Mouse (Mus musculus) forebrain, embryonic 10.5 days (tissue): ENCODE data around the gene Gabrb2. TPM values are rescaled to one million over a fixed set of nuclear protein-coding genes. Genes with fewer than 3 reads are reported as not detected.

Experiments
- DNase-seq: peaks from one replicate; pipeline ENCODE4 v3.0.0-alpha.2; 2017; ENCODE audit warnings: low spot score; ENCODE audit errors: extremely low spot score
- H3K27ac ChIP-seq: fragments of 300-500 bp; sonication (generic); 2 replicates; pipeline ENCODE4 v1.5.1; 2016; ENCODE audit warnings: mild to moderate bottlenecking
- H3K27me3 ChIP-seq: fragments of 300-500 bp; sonication (generic); 2 replicates; pipeline ENCODE4 v1.6.1; 2016; ENCODE audit warnings: mild to moderate bottlenecking; ENCODE audit not compliant: poor library complexity, severe bottlenecking
- H3K36me3 ChIP-seq: fragments of 300-500 bp; sonication (generic); replicated peaks from 2 replicates; pipeline ENCODE4 v1.6.1; 2016; ENCODE audit warnings: mild to moderate bottlenecking, moderate library complexity
- H3K4me1 ChIP-seq: fragments of 300-500 bp; sonication (generic); 2 replicates; pipeline ENCODE4 v1.6.1; 2016
- H3K4me3 ChIP-seq: fragments of 300-500 bp; sonication (generic); 2 replicates; pipeline ENCODE4 v1.5.1; 2016; ENCODE audit warnings: mild to moderate bottlenecking, moderate library complexity
- H3K9me3 ChIP-seq: fragments of 300-500 bp; sonication (generic); 2 replicates; pipeline ENCODE4 v1.6.1; 2016; ENCODE audit warnings: mild to moderate bottlenecking, moderate library complexity
- WGBS: fragments of 180-500 bp; shearing (Covaris S2); methylation state at CpG from one replicate; pipeline ENCODE4 v1.1.7; 2016; 5-methylcytosine and 5-hydroxymethylcytosine counted together
- polyA plus RNA-seq: library from polyadenylated mRNA; unstranded; fragments of >200 nt; fragmentation: Nextera tagmentation; extraction: Ambion mirVana; gene quantifications from 2 replicates; pipeline ENCODE4 v1.2.1, GENCODE M21; 2016

The Gabrb2 gene
- polyA plus RNA-seq, 1 experiment from 2014 or later, result 3.2 TPM

DNA sequence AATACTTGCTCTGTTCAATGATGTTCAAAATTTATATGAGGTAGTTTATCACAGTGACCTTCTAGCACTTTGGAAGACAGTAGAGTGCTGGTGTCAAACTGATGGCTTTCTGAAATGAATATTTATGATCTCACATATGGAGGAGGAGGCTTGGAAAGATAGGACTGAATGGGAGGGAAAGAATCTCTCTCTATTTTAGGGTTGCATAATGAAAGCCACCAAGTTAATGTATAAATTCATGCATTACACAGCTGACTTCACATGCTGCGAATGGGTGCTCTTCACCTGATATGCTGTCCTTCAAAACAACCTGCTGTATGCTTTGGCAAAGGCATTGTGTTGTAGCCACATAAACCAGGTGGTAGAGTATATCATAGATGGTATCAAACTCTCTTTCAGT, 44.6 kb downstream of the Gabrb2 start:
- Histone ChIP-seq H3K9me3 (no peaks in the 10 kb centered on the region), H3K4me3 (no peak overlapping the region), H3K27ac (no peak overlapping the region), H3K27me3 (no peaks in the 10 kb centered on the region), H3K36me3 (no peaks in the 10 kb centered on the region), H3K4me1 (no peaks in the 10 kb centered on the region)
- no peak for DNase-seq
- WGBS, result 94% methylated on average over 1 of the region's 1 CpGs

DNA sequence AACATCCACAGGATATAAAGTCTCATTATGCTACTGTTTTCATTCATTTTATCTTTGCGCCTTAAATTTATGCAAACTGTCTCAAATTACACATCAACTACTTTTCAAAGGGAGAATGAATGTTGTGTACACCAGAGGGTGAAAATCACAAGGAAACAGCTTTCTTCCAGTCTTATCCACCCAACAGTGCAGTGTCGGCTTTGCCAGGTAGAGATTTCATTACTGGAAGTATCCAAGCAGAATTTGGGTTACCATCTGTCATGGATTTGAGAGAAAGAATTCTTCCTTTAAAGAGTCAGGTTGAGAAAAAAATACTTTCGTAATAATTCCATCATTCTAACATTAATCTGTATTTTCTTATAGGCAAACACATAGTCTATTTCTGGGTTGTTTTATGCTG, 48.8 kb downstream of the Gabrb2 start:
- no peaks in the 10 kb centered on the region for H3K36me3 ChIP-seq
- no peak for DNase-seq
- no peaks in the 10 kb centered on the region for H3K9me3 ChIP-seq
- H3K27ac ChIP-seq, result no peak overlapping the region
- no peak overlapping the region for H3K4me3 ChIP-seq
- H3K4me1 ChIP-seq, result no peaks in the 10 kb centered on the region
- H3K27me3 ChIP-seq, result no peaks in the 10 kb centered on the region
- 94% methylated on average over 3 of the region's 3 CpGs for WGBS

DNA sequence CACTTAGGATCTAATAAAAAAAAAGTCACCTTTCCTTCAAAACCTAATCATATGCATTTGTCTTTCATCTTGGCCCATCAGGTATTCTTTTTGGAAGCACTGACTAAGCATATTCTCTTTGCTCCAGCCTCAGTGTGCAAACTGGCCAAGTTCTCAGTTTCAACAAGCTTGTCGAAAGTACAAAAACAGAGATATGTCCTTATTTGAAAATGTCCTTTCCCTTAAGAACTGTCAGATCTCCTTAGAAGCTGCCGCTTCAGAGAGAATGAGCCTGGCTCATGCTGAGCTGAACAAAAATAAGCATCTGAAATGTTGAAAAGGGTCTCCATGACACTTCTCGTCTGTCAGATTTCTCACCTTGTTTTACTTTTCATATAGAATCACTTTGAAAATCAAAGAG, 55.0 kb downstream of the Gabrb2 start:
- no peak for DNase-seq
- Histone ChIP-seq H3K27me3 (no peaks in the 10 kb centered on the region), H3K36me3 (no peaks in the 10 kb centered on the region), H3K9me3 (no peaks in the 10 kb centered on the region), H3K4me1 (no peaks in the 10 kb centered on the region), H3K27ac (no peak overlapping the region), H3K4me3 (no peak overlapping the region)
- WGBS, result 81% methylated on average over 3 of the region's 3 CpGs

DNA sequence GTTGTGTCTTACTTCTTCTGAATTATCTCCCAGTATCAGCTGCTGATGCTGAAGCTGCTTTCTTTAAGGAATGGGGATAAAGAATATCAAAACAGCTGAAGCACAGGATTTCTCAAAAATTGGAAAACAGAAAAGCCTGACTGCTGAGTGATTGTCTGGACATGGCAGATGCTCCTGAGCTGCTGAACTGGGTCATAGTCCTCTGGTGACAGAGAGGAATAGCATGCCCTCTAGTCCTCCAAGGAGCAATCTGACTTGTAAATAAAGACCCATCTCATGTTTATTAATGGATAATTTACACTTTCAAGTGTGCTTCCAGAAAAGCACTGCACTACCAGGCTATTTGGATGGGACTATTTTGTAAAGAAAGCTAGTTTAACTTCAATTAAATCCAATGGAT, 68.1 kb downstream of the Gabrb2 start:
- Histone ChIP-seq H3K9me3 (no peaks in the 10 kb centered on the region), H3K27me3 (no peaks in the 10 kb centered on the region), H3K4me3 (no peak overlapping the region), H3K27ac (no peak overlapping the region), H3K36me3 (no peaks in the 10 kb centered on the region), H3K4me1 (no peaks in the 10 kb centered on the region)
- DNase-seq, result no peak

DNA sequence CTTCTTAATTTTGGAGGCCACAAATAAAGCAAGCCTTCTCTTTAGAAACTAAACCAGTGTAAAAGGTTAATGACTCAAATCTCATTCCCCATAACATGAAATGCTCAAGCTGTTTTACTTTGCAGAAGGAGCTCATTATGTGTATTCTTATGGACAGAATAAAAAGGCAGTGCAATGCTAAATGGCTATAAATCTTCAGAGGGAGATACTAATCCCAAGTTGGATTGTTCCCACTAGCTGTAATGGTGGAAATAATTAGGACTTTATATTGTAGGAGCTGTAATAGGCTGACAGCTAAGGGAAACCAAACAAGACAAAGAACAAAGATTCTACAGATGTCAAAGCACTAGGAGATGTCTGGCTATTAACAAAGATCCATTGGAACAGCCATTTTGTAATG, 81.6 kb downstream of the Gabrb2 start:
- DNase-seq, result no peak
- Histone ChIP-seq H3K27me3 (no peaks in the 10 kb centered on the region), H3K4me3 (no peak overlapping the region), H3K4me1 (peaks cover 9% of the 10 kb centered on the region; the same call in 1 of the 2 replicates), H3K27ac (no peak overlapping the region), H3K36me3 (no peaks in the 10 kb centered on the region), H3K9me3 (no peaks in the 10 kb centered on the region)

GRCm38 (mm10) chr11:42505436-42505835, 85.9 kb downstream of the Gabrb2 start:
- H3K27ac ChIP-seq, result no peak overlapping the region
- H3K27me3 ChIP-seq, result no peaks in the 10 kb centered on the region
- H3K9me3 ChIP-seq, result no peaks in the 10 kb centered on the region
- peaks cover 9% of the 10 kb centered on the region; the same call in 1 of the 2 replicates for H3K4me1 ChIP-seq
- no peak overlapping the region for H3K4me3 ChIP-seq
- no peaks in the 10 kb centered on the region for H3K36me3 ChIP-seq
- WGBS, result 88% methylated on average over 2 of the region's 2 CpGs
- no peak for DNase-seq

- no peak for DNase-seq
- H3K4me1 ChIP-seq, result peaks cover 8% of the 10 kb centered on the region; the same call in 1 of the 2 replicates
- no peak overlapping the region for H3K4me3 ChIP-seq
- no peaks in the 10 kb centered on the region for H3K27me3 ChIP-seq
- WGBS, result 80% methylated on average over 1 of the region's 1 CpGs
- H3K27ac ChIP-seq, result no peak overlapping the region
- H3K9me3 ChIP-seq, result no peaks in the 10 kb centered on the region
- no peaks in the 10 kb centered on the region for H3K36me3 ChIP-seq
These were observed 86.4 kb downstream of the Gabrb2 start for GRCm38 (mm10) chr11:42505911-42506310.

DNA sequence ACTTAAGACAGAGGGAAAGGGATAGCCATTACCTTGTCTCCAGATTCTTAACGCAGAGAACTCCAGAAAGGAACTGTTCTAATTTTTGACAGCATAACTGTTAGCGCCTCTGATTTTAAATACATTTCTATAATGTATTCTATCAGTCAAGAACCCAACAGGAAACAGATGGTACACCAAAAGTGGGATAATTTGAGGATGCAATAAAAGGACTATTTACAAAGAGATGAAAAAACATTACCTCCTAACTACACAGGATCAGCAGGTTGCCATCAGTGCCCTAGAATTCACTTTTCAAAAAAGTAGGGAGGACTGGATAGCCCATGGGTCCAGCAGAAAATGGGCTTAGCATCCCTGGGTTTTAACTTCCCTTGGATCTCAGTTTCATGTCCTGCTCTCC, 102.4 kb downstream of the Gabrb2 start:
- 87% methylated on average over 2 of the region's 2 CpGs for WGBS

GRCm38 (mm10) chr11:42528226-42528881, 108.8 kb downstream of the Gabrb2 start:
- WGBS, result 95% methylated on average over 3 of the region's 3 CpGs
- H3K27me3 ChIP-seq, result no peaks in the 10 kb centered on the region
- no peak overlapping the region for H3K27ac ChIP-seq
- no peak for DNase-seq
- H3K4me1 ChIP-seq, result no peaks in the 10 kb centered on the region
- H3K9me3 ChIP-seq, result no peaks in the 10 kb centered on the region
- no peak overlapping the region for H3K4me3 ChIP-seq
- no peaks in the 10 kb centered on the region for H3K36me3 ChIP-seq

More for the DNA sequence above, 102.4 kb downstream of the Gabrb2 start:
- DNase-seq, result no peak
- no peaks in the 10 kb centered on the region for H3K4me1 ChIP-seq
- no peaks in the 10 kb centered on the region for H3K36me3 ChIP-seq
- H3K9me3 ChIP-seq, result no peaks in the 10 kb centered on the region
- H3K4me3 ChIP-seq, result no peak overlapping the region
- H3K27me3 ChIP-seq, result no peaks in the 10 kb centered on the region
- H3K27ac ChIP-seq, result no peak overlapping the region

- Histone ChIP-seq H3K4me3 (no peak overlapping the region), H3K36me3 (no peaks in the 10 kb centered on the region), H3K27ac (no peak overlapping the region), H3K4me1 (no peaks in the 10 kb centered on the region), H3K9me3 (no peaks in the 10 kb centered on the region), H3K27me3 (no peaks in the 10 kb centered on the region)
- WGBS, result 85% methylated on average over 2 of the region's 2 CpGs
- DNase-seq, result no peak
These were observed 113.0 kb downstream of the Gabrb2 start for GRCm38 (mm10) chr11:42532577-42532976.

- H3K9me3 ChIP-seq, result no peaks in the 10 kb centered on the region
- H3K36me3 ChIP-seq, result no peaks in the 10 kb centered on the region
- H3K4me3 ChIP-seq, result no peak overlapping the region
- H3K27me3 ChIP-seq, result no peaks in the 10 kb centered on the region
- H3K27ac ChIP-seq, result no peak overlapping the region
- H3K4me1 ChIP-seq, result no peaks in the 10 kb centered on the region
- 86% methylated on average over 5 of the region's 5 CpGs for WGBS
- no peak for DNase-seq
These were observed 115.7 kb downstream of the Gabrb2 start for GRCm38 (mm10) chr11:42535286-42535685.

DNA sequence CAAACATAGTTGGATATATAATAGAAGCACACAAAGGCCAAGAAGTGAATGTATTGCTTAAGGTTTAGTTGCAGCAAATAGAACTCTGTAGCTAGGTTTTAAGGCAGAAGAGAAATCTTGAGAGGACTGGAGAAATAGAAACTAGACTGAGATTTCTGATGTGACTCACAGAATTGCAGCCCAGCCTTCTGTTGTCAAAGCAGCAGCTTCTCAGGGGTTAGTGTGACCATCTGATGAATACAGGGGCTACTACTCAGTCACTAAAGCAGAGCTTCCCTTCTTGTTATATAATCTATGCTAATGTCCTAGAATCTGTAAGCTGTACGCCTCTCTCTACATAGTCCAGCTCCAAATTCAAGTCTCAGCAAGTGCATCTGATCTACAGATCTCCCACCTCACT, 116.3 kb downstream of the Gabrb2 start:
- no peak for DNase-seq
- 90% methylated on average over 1 of the region's 1 CpGs for WGBS
- no peaks in the 10 kb centered on the region for H3K27me3 ChIP-seq
- no peaks in the 10 kb centered on the region for H3K36me3 ChIP-seq
- no peak overlapping the region for H3K4me3 ChIP-seq
- no peaks in the 10 kb centered on the region for H3K9me3 ChIP-seq
- no peak overlapping the region for H3K27ac ChIP-seq
- no peaks in the 10 kb centered on the region for H3K4me1 ChIP-seq

DNA sequence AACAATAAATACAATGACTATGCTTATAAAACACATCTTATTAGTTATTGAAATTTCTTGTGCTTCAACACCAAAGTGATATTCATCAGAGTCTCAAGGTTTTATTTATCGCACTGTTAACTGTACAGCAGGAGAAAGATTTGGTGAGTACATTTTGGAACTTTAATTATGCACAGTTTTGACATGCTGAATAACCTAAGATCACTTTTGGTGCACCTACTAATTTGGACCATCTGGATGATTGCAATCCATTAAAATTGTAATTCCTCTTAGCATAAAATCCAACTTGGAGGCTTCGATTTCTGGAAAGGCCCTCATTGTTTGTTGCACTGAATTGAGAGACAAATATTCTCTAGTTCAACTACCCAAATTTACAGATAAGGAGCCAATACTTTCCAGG, 123.3 kb downstream of the Gabrb2 start:
- DNase-seq, result no peak
- H3K4me3 ChIP-seq, result no peak overlapping the region
- H3K27me3 ChIP-seq, result no peaks in the 10 kb centered on the region
- H3K36me3 ChIP-seq, result no peaks in the 10 kb centered on the region
- H3K4me1 ChIP-seq, result no peaks in the 10 kb centered on the region
- no peaks in the 10 kb centered on the region for H3K9me3 ChIP-seq
- no peak overlapping the region for H3K27ac ChIP-seq
- 91% methylated on average over 2 of the region's 2 CpGs for WGBS

DNA sequence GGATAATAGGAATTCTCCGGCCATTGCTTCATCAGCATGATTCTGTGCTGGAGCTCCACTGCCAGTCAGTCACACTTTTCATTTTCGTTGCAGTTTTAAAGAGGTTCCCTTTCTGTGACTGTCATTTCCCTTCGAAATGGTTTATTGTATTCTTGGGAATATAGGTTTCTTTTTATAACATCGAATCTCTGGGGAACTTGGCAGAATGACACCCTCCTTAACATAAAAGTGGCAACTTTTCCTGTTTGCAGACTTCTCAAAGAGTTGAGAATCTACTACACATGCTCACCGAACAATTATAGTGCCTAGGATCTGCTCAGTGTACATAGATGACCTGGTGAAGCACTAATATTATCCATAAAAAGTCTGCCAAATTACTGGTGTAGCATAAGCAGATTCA, 146.5 kb downstream of the Gabrb2 start:
- Histone ChIP-seq H3K27me3 (no peaks in the 10 kb centered on the region), H3K4me3 (no peak overlapping the region), H3K9me3 (no peaks in the 10 kb centered on the region), H3K36me3 (no peaks in the 10 kb centered on the region), H3K27ac (no peak overlapping the region), H3K4me1 (peaks cover 12% of the 10 kb centered on the region)
- DNase-seq, result no peak
- 85% methylated on average over 5 of the region's 5 CpGs for WGBS
